Mouse (Mus musculus) cortical plate, adult 2 months (tissue): Measurements from ENCODE around the gene Edem2. TPM values are rescaled to one million over a fixed set of nuclear protein-coding genes. Genes with fewer than 3 reads are reported as not detected.
A peak's percentile ranks its signal among the peaks of the same experiment; 100 is the strongest.
"Not testable (repeated sequence)": the region's sequence is repeated elsewhere in the genome, so short reads cannot be mapped to it uniquely, and the experiment has no call there.

Experiments used
- H3K27ac ChIP-seq: fragments of 200-500 bp; 2 replicates; pipeline ENCODE4 v1.5.1; 2012; ENCODE audit warnings: low read length, control low read depth, inconsistent platforms; ENCODE audit not compliant: insufficient read depth
- H3K4me1 ChIP-seq: fragments of 200-500 bp; 2 replicates; pipeline ENCODE4 v1.6.1; 2011; ENCODE audit warnings: low read length; ENCODE audit not compliant: control insufficient read depth, insufficient read depth
- H3K4me3 ChIP-seq: fragments of 200-500 bp; 2 replicates; pipeline ENCODE4 v1.5.1; 2011; ENCODE audit warnings: mild to moderate bottlenecking, low read length, control low read depth; ENCODE audit not compliant: insufficient read depth
- CTCF ChIP-seq: fragments of 200-500 bp; IDR thresholded peaks from 2 replicates; pipeline ENCODE4 v1.5.1; 2011; ENCODE audit warnings: mild to moderate bottlenecking, control low read depth, low read length; ENCODE audit not compliant: insufficient read depth; ENCODE audit errors: extremely low read depth
- POLR2A ChIP-seq: fragments of 200-500 bp; IDR thresholded peaks from 2 replicates; pipeline ENCODE4 v1.6.1; 2011; ENCODE audit warnings: mild to moderate bottlenecking, low read length, control low read depth; ENCODE audit not compliant: insufficient read depth; ENCODE audit errors: extremely low read depth
- polyA plus RNA-seq: library from polyadenylated mRNA; depleted of rRNA; stranded (reverse); fragments of >200 nt; gene quantifications from 2 replicates; pipeline ENCODE4 v1.2.3, GENCODE M21; 2012

Edem2 gene
- polyA plus RNA-seq, 1 experiment = 39.7 TPM

- no peak overlapping the region for H3K27ac ChIP-seq
- TF ChIP-seq CTCF (no peak), POLR2A (no peak)
- no peak overlapping the region for H3K4me3 ChIP-seq
- H3K4me1 ChIP-seq = no peaks in the 10 kb centered on the region
Measured at GRCm38 (mm10) chr2:155707251-155707650, 22.0 kb downstream of the Edem2 start.

- H3K27ac ChIP-seq = no peak overlapping the region
- H3K4me1 ChIP-seq = no peaks in the 10 kb centered on the region
- no peak for TF ChIP-seq CTCF
- TF ChIP-seq POLR2A = no peak
- H3K4me3 ChIP-seq = no peak overlapping the region
Measured at GRCm38 (mm10) chr2:155703630-155704029, 25.6 kb downstream of the Edem2 start.

- Histone ChIP-seq H3K4me1 (no peaks in the 10 kb centered on the region), H3K4me3 (no peak overlapping the region), H3K27ac (no peak overlapping the region)
- no peak for TF ChIP-seq CTCF
- TF ChIP-seq POLR2A = no peak
Measured at GRCm38 (mm10) chr2:155701399-155701919, 27.8 kb downstream of the Edem2 start.

GRCm38 (mm10) chr2:155698443-155698842 is 30.8 kb downstream of the Edem2 start:
- H3K27ac ChIP-seq, H3K4me3 ChIP-seq, H3K4me1 ChIP-seq: not testable (repeated sequence)

DNA sequence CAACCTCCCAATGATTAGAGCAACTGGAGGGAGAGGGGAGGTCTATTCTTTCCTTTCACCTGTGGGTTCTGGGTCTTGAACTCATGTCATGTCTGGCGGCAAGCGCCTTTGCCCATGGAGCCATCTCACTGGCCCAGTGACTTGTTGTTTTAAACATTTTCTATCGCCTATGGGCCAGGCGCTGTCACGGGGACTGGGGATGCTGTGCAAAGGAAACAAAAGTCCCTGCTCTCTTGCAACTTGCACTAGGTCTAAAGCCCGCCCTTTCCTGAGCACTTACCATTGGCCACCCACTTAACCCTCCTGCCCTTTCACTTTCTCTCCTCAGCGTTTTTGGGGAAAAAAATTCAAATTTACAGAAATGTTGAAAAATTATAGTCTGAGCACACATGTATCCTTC is 32.4 kb downstream of the Edem2 start:
- H3K4me3 ChIP-seq = no peak overlapping the region
- H3K27ac ChIP-seq = no peak overlapping the region
- H3K4me1 ChIP-seq = no peaks in the 10 kb centered on the region
- TF ChIP-seq CTCF = no peak
- no peak for TF ChIP-seq POLR2A

- TF ChIP-seq CTCF (peak; percentile 70), POLR2A (no peak)
- Histone ChIP-seq H3K4me1 (no peaks in the 10 kb centered on the region), H3K4me3 (no peak overlapping the region), H3K27ac (no peak overlapping the region)
Measured at GRCm38 (mm10) chr2:155696091-155696558, 33.1 kb downstream of the Edem2 start.

GRCm38 (mm10) chr2:155695316-155695715 is 34.0 kb downstream of the Edem2 start:
- no peak overlapping the region for H3K27ac ChIP-seq
- H3K4me3 ChIP-seq = no peak overlapping the region
- H3K4me1 ChIP-seq = peaks cover 3% of the 10 kb centered on the region; the same call in 1 of the 2 replicates
- no peak for TF ChIP-seq CTCF
- no peak for TF ChIP-seq POLR2A

GRCm38 (mm10) chr2:155694564-155694963 is 34.7 kb downstream of the Edem2 start:
- no peak overlapping the region for H3K27ac ChIP-seq
- peaks cover 3% of the 10 kb centered on the region; the same call in 1 of the 2 replicates for H3K4me1 ChIP-seq
- TF ChIP-seq POLR2A (no peak), CTCF (no peak)
- no peak overlapping the region for H3K4me3 ChIP-seq

DNA sequence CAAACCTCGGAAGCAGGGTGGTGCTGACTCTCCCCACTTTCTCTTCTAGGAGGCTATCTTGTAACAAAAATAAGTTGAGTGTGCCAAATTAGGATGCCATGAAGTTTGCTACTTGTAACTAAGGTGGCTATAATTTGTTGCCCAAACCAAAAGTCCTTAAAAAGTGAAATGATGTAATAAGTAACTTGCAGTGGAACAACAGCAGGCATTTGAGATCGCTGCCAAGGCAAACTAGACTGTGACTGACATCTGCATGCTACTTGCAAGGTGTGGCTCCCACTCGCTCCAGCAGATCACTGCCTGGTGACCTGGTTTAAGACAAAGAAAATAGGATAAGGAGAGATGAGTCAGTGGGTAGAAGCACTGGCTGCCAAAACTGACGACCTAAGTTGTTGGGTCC is 36.1 kb downstream of the Edem2 start:
- Histone ChIP-seq H3K4me1 (peaks cover 3% of the 10 kb centered on the region; the same call in 1 of the 2 replicates), H3K27ac (no peak overlapping the region), H3K4me3 (no peak overlapping the region)
- TF ChIP-seq CTCF = no peak
- no peak for TF ChIP-seq POLR2A

- Histone ChIP-seq H3K4me3 (peak within 1 kb of the TSS; percentile 98), H3K4me1 (peaks cover 3% of the 10 kb centered on the region; the same call in 1 of the 2 replicates), H3K27ac (peak within 1 kb of the TSS; percentile 84)
- peak; percentile 89 for TF ChIP-seq POLR2A
- peak; percentile 86 for TF ChIP-seq CTCF
Measured at GRCm38 (mm10) chr2:155691723-155692493, 37.4 kb downstream of the Edem2 start, which contains the start of gene Trpc4ap. Trpc4ap (minus strand) TSS chr2:155692384.
